Mouse (Mus musculus) frontal cortex, postnatal 36 days (tissue): ENCODE data around the gene Lif.

Source experiments
- DNase-seq, 2 experiments: peaks; one replicate each; pipeline ENCODE4 v3.0.0; 2022; ENCODE audit warnings: low spot score in 2 of 2

Lif gene

DNA sequence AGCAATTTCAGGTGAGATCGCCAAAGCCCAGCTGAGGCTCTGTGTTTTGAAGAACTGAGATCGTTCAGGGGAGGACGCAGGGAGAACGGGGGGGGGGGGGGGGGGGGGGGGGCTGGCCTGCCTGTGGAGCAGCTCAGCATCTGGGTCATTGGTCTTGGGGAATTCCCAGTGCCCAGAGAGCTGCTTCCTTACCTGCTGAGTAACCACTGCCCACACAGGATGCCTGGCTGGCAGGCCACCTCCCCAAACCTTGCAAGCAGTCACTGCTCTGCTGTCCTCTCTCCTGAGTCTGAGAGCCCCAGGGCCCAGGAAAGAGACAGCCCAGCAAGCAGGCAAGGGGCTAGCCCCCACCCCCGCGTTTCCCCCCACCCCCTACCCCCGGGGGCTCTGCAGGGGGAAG, 5.5 kb downstream of the Lif start:
- DNase-seq: no peak

DNA sequence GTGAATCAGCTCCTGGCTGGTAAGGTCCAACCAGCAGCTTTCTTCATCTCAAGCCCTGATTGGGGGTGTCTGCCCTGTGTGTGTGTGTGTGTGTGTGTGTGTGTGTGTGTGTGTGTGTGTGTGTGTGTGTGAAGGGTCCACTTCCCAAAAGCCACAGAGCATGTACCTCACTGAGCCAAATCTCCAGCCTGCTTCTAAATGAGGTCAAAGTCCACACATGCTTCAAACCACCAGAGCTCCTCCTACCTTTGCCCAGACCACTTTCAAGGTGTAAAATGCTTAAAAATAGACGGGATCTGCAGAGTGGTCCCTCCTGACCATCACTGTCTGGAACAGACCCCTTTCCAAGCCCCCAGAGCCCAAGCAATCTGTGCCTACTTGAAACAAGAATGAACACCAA, 5.9 kb downstream of the Lif start:
- DNase-seq: no peak

DNA sequence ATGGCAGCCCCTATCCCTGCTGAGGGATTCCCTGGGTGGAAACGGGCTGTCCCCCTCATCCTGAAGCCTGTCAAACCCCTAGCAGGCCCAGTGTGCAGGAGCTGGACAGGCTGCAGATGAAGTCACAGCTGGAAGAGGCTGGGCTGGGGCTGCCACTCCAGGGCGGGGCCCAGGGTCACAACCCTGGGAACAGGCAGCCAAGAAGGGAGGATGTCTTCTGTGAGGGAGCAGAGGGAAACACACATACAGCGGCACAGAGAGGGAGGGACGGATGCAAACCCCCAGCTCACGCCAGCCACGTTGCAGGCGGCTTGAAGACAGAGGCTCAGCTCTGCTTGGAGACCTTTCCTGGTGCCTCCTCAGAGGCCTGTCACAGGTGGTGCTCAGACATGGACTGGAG, 6.7 kb downstream of the Lif start:
- DNase-seq: no peak

DNA sequence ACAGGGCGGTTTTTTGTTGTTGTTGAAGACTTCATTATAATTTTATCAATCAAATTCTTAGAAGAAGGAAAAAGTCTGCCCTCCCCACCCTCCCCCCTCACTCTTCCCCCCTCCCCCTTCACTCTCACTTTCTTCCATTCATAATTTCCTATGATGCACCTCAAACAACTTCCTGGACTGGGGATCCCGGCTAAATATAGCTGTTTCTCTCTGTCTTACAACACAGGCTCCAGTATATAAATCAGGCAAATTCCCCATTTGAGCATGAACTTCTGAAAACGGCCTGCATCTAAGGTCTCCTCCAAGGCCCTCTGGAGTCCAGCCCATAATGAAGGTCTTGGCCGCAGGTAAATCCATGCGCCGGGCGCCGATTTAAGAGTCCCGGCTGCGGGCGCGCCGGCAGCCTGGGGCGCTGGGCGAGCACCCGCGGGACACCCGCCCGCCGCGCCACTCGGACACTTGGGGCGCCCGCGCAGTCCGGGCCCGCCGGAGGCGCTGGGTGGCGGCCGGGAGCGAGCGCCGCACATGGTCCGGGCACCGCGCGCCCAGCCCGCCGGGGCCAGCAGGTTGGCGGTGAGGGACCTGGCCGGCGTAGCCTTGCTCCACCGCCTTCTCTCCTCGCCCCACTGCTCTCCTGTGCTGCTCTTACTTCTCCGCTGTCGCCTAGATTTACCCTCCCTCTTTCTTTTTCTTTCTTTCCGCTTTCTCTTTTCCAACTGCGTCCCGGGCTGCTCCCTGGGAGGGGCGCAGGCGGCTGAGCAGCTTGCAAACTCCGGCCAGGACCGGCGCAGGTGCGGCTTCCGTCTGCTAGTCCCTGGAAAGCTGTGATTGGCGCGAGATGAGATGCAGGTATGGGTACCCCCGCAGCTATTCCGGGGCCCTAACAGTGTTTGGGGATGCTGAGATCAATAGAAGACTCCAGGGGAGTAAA, 9.2 kb downstream of the Lif start:
- no peak for DNase-seq

DNA sequence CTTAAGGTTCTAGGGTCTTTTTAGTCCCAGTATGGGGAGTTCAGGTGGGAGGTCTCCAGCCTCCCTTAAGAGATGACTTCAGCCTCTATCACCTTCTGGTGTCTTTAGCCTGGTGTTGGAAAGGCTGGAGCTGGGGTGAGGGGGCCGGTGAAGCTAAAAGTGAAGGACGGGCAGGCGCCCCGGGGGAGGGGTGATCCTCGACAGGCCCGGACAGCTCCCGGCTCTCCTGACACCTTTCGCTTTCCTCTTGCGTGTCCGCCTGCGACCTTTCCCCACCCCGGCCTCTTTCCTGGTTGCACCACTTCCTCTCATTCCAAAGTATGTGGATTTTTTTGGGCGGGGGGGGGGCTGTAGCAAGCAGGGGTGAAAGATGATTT, 9.8 kb downstream of the Lif start:
- DNase-seq: no peak

DNA sequence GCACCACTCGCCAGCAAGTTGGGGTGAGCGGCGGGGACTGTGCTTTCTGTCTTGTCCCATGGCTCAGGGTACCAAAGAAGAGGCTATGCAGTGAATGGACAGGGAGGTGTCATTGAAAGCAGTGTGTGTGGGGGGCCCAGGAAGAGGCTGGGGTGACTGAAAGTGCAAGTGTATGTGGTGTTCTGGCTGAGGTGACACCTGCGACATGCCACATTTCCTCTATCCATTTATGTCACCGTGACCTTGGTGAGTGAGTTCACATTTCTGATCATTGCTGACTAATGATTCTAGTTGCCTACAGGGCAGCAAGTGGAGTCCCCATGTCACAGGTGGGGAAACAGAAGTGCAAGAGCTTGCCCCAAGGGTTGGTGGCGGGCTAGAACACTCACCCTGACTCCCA, 11.1 kb downstream of the Lif start:
- no peak for DNase-seq

DNA sequence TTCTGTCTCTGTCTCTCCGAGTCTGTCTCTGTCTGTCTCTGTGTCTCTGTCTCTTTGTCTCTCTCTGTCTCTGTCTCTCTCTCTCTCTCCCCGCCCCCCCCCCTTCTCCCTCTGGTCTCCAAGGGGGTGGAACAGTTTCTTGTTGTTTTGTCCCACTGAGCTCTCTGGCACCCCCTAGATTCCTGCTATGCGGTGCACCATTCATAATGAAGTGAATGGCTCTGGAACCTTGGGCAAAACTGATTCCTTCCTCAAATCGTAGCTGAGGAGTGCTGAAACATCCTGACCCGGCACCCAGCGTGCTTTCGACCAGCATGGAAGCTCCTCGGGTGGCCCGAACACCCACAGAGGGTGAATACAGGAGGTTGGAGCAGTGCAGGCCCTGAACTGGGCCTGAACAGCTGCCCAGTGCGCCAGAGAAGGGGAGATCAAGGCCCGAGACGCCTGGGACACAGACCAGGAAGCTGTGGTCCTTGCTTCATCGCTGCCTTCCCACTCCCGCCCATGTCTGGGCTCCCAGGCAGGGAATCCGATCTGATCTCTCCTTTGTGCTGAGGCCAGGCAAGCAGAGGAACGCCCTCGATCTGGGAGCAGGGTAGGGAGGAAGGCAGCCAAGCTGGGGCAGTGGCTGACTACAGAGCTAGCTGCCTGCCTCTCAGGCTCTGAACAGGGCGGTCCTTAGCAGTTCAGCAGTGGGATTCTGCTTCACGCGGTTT, 13.5 kb downstream of the Lif start:
- no peak for DNase-seq

DNA sequence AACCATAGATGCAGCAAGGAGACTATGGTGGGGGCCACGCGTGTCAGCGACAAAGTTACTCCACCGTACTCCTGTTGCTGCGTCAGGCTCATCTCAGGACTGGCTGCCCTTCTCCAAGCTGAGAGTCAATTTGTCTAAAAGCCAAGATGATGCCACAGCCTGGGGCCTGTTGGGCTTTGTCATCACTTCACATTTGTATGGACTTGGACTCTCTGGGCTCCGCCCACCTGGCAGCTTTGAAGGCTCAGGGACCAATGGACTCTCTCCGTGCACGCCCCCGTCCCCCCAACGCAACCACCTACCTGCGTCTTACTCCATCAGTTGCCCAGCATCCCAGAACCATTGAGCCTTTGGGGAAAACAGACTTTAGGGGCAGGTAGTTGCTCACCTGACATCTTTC, 14.2 kb downstream of the Lif start:
- no peak for DNase-seq

DNA sequence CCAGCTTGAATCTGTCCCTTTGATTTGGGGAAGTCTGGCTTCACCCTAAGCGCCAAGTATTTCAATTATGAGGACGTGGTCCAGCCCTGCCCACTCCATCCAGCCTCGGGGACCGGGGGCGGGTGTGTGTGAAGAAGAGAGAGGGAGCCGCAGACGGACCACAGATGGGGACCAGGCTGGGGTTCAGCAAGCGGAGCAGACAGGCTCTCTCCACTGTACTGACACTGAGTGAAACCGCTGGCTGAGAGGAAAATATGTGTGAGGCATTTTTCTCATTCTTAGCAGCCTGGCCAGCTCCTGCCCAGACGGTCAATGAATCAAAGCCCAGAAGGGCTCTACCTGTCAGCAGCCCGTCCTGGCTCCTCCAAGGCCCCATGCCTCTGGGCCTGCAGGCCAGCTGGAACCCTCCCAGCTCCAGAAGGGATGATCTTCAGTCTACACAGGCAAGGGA, 19.1 kb downstream of the Lif start:
- no peak for DNase-seq

DNA sequence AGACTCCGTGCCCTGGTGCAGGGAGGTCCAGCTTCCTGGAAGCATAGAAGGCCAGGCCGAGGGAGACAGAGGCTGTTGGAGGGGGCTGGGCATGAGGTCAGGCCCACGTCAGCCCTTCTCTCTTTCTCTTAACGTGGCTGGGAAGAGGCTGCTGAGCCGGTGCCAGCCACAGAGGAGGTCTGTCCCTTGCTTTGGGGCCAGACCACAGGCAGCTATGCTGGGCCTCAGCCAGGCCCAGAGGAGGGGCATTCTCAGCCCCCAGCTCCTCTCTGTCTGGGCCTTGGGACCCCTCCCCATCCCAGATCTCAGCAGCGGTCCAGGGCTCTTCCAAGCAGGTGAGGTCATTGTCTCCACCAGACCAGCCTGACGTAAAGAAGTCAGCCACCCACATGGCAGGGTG, 22.6 kb downstream of the Lif start:
- DNase-seq: no peak

DNA sequence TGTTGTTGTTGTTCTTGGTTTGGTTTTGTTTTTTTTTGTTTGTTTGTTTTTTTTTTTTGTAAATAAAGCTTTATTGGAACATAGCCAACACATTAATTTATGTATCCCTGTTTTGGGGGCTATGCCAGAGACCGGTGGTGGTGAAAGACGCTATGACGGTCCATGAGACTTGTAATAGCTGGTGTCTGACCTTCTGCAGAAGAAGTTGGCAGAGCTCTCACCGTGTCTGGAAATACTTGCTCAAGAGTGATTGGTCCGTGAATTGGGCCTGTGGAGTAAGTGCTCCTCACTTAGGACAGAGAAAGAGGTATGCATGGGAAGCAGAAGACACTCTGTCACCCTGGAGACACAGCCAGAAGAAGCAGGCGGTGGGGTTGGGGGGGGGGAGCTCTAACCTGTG, 24.5 kb downstream of the Lif start:
- no peak for DNase-seq

DNA sequence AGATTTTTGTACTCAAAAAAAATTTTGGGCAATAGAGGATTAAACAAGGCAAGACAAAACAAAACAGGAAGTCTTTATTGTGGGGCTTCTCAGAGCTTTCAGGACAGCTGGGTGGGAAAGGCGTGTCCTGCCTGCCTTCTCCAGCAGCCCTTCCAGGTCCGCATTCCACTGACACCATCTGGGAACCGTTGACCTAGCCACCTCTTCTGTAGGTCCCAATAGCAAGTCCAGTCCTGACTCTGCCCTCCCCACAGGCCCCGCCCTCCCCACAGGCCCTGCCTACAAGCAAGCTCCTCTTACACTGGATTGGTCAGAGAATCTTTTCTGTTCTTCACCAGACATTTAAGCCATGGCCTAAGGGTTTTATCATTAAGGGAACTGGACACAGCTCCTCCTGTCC, 26.3 kb downstream of the Lif start:
- no peak for DNase-seq

DNA sequence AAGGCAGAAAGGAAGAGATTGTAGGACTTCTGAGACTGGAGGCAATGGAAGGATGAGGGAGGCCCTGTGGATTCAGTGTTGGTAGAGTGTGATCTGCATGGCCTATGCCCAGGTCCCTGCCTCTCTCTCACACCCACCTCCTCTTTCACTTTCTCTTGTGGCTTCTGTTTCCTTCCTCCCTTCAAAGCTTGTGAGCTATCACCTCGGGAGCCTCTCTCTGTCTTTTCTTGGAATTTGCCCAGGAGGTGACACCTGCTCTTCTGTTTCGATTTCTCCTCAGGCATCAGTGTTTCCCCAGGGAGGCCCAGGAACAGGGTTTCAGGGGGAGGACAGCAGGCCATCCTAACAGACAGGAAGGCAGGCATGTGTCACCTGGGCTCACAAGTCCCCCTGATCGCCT, 31.9 kb downstream of the Lif start:
- DNase-seq: no peak

DNA sequence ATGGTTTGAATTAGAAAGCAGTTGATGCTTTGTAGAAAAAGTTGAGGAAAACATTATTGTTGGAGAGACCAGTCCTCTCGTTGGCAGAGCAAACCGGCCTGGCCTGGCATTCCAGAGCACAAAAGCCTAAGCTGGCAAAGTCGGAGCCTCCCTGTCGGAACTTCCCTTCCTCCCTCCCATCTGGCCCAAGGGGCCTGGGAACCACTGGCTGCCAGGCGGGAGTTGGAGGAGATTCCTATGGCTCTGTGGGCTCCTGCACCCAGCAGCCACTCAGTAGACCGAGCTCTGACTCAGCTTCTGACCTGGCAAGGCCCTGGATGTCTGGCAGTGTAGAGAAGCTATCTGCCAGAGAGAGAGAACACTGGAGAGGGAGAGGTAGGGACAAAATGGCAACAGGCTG, 34.3 kb downstream of the Lif start:
- peak in 1 of 2 experiments; percentile 49 for DNase-seq

DNA sequence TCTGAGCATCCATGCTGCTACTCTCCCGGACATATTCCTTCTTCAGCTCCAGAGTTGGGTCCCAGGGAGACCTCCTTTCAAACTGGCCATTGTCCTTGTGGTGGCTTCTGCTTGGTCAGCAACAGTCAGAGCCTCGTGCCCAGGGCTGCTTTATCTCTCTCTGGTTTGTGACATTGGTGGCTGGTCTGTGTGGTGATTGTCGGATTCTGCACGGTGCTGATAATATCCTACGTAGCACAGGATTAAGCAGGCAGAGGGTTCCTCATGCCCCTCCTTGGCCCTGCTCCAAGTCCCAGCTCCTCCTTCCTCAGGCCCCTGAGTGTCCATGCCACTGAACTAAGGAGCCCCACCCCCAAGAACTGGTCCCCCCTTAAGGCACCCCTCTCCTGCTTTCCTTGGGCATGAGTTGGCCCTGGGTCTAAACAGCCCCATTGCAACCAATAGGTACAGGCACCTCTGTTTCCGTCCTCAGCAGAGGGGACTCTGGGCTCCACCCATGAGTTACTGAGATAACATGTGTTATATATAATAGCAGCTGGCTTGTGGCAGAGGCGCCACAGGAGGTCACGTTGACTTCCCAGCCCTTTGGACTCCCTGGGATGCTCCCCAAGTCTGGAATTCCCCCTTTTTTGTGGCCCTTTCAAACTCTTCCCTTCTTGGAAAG, 35.0 kb downstream of the Lif start:
- no peak for DNase-seq

DNA sequence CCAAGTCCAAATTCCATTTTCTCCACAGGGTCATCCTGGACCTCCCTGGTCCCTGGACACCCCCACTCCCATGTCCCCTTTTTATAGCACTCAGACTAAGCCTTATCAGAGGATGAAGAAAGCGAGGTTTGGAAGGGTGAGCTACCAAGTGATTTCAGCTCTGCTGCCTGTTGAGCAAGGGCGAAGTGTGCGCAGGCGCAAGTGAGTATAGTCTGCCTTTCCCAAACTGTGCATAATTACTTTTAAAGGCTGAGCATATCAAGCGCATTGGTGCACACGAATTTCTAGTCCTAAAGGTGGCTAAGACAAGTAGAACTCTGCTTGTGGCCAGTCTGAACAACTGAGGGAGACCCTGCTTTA, 35.5 kb downstream of the Lif start:
- DNase-seq: no peak

DNA sequence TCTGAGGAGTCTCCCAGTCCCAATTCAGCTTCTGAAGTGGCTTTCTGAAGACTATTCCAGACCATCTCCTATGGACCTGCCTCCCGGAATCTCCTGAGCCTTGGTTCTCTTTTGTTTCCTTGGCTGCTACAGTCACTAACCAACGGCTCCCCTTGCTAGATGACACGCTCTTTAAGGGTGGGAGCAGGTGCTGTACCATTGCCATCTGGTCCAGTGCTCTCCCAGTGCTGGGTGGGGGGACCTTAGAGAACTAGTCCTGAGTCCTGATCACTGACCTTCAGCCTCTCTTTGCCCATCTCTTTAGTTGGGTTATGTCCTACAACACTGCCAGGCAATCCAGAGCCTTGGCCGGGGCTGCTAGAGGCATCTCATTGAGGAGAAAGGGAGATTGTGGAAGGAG, 36.1 kb downstream of the Lif start:
- no peak for DNase-seq

DNA sequence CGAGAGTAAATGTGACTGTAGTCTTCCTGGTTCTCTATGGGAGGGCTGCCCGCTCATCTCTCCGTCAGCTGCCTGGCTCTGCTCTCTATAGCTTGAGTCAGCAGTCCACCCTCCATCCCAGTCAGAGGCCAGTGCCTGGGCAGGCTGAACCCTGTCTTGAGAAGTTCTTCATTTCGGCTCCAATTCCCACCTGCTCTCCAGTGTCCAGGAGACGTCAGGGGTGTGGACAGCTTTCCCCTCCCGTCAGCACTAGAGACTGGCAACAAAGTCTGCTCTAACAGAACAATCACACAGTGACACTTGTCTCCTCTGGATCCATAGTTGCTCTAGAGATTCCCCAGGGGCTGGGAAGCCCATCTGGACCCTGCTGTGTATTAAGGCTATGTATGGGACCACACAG, 36.7 kb downstream of the Lif start:
- no peak for DNase-seq

DNA sequence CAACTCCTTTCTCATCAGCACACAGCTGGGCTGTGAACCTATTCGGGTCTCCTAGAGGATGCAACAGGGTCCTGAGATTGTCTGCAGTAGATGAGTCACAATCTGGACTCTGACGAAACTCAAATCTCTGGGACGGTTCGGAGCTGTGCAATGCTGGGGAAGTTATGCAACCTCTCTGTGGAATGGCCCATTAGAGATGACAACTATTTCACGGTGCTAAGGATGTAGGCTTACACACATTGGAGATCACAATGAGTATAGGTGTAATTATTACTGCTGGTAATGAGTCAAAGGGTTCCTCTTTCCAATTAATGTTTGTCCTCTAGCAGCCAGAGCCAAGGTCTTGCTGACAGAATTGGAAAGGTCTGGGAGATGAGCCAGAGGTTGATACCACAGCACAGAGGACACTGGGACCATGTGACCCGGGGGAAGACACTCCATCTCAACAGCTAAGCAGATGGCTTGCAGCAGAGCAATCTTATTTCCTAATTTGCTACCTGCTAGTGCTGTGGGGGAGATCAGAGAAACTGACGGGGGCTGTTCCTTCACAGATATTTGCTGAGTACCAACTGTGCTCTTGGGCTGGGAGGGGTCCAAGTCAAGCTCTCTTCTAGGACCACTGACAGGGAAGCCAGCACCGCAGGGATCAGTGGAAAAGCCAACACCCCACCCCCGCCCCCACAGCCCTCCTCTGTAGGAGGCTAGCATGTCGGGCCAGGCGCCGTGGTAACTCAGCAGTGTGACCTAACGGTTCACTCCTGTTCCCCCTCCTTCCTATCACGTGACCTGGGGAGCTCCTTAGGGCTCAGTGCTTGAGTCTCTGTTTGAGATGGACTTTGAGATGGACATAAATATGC, 37.4 kb downstream of the Lif start:
- peak in 1 of 2 experiments; percentile 14 for DNase-seq

DNA sequence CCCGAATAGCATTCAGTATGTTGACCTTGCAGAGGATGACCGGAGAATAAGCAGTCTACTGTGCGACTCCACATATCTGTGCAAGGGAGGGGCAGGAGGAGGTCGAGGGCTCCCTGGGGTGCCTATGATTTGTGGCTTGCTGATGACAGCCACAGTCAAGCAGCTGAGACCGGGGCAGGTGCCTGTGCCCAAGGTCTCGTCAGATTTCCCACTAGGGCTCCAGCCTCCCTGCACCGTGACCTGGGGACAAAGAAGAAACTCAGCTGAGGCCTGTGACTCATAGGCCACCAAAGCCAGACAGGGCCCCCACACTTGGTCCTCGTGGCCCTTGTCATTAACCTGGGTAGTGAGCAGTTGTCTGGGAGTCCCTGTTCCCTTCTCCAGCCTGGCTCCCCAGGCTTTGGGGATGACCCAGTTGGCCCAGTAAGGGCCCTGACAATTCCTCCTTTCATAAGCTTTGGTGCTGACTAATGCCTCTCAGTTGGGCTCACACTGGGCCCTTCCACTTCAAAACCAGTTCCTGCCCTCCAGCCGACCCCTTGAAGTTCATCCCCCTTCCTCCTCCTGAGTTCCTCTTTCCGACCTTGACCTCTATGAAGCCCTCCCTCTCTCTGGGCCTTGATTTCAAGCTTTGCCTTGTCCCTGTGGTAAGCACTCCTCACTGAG, 39.4 kb downstream of the Lif start:
- DNase-seq: peak in 1 of 2 experiments; percentile 16

DNA sequence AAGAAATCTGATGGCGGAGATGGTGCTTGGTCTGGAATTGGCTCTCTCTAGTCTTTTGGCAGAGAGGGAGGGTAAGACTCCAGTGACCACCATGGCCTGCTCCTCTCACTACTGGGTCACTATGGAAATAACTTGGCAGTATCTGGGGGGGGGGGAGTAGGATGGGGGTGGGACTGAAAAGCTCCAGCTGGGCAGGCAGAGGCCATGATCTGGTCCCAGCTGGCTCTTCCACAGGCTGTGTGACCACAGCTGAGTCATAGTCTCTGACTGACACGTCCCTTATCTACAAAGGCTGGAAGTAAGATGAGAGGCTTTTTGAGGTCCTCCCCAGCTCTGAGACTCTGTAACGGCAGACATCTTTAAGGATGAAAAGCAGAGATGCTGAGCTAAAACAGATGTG, 40.4 kb downstream of the Lif start:
- DNase-seq: no peak
